8 mouse cellular contexts compared by ENCODE assay signal in genomic region chr17:71615638-71616318, GRCm38 (mm10). TPM values are rescaled to one million over a fixed set of nuclear protein-coding genes. Genes with fewer than 3 reads are reported as not detected.
A peak's percentile ranks its signal among the peaks of the same experiment; 100 is the strongest.
DNase-seq lines count a peak whose midpoint lies in the region; ATAC-seq lines count a peak whose summit lies in the region.

Gene Wdr43 (plus strand): TSS chr17:71615895.

- WGBS in hindbrain, embryonic 15.5 days = 6% methylated on average over 35 of the region's 40 CpGs

- H3K9ac ChIP-seq in hindbrain, embryonic 15.5 days = peak within 1 kb of the TSS; percentile 88

- peaks cover 7% of the 10 kb centered on the region; the same call in 1 of the 2 replicates for H3K36me3 ChIP-seq in hindbrain, embryonic 15.5 days

- H3K27me3 ChIP-seq in hindbrain, embryonic 15.5 days = no peaks in the 10 kb centered on the region

- peak within 1 kb of the TSS; percentile 70 for H3K27ac ChIP-seq in hindbrain, embryonic 15.5 days (replicated peaks)

- H3K4me2 ChIP-seq in hindbrain, embryonic 15.5 days = peak within 1 kb of the TSS; percentile 66

- ATAC-seq in hindbrain, embryonic 15.5 days (ENCODE audit: low FRiP score, low read depth) = peak; percentile 99

- peak within 1 kb of the TSS; percentile 99 for H3K4me3 ChIP-seq in hindbrain, embryonic 15.5 days

- H3K9me3 ChIP-seq in hindbrain, embryonic 15.5 days = no peaks in the 10 kb centered on the region

- DNase-seq in R1 (ENCODE audit: low read depth, low spot score) = peak; percentile 98
- peak; percentile 95 to 97 for DNase-seq in cerebellum, postnatal 25 days
- DNase-seq in frontal cortex, postnatal 25 days (ENCODE audit: low spot score in 2 of 2) = peak; percentile 90 to 94
- peak; percentile 94 for DNase-seq in left cerebral cortex, adult 11 months (ENCODE audit: low spot score)
- peak; percentile 97 to 98 for DNase-seq in lung, postnatal 4 days
- DNase-seq in retina, postnatal 7 days (ENCODE audit: low read depth, low spot score) = peak; percentile 91
- peak; percentile 92 for DNase-seq in urinary bladder, adult 2 months (ENCODE audit: low spot score)

- H3K4me1 ChIP-seq in hindbrain, embryonic 15.5 days (replicated peaks) = peaks cover 24% of the 10 kb centered on the region

RNA-seq across cellular contexts. Expression of gene Wdr43, which starts in this region (rescaled TPM):
- 43.2 and 45.4 TPM in 2 replicates for polyA plus RNA-seq in hindbrain, embryonic 15.5 days (2015; fragmentation: Nextera tagmentation; extraction: Ambion mirVana)
- 23.5 and 29.3 TPM in 2 replicates for polyA plus RNA-seq in urinary bladder, adult 2 months (2012; rRNA removed)

Comparison
In these comparisons a context has a peak if more than half of its experiments do, and no peak if none do; other contexts are left out.
1. Peak in every context shown above with its lines: DNase-seq, ATAC-seq, H3K4me3 ChIP-seq and H3K27ac ChIP-seq.